Mouse (Mus musculus) megakaryocyte, embryonic 14.5 days (primary cell): ENCODE measurements around the gene Pik3ip1. TPM values are rescaled to one million over a fixed set of nuclear protein-coding genes. Genes with fewer than 3 reads are reported as not detected.
A peak's percentile ranks its signal among the peaks of the same experiment; 100 is the strongest.

Source experiments
- H3K27me3 ChIP-seq: replicated peaks from 2 replicates; pipeline ENCODE3; 2012; ENCODE audit warnings: inconsistent platforms
- H3K36me3 ChIP-seq: replicated peaks from 2 replicates; pipeline ENCODE3; 2012; ENCODE audit warnings: low read length, inconsistent platforms, mixed read lengths
- H3K4me1 ChIP-seq: 2 replicates; pipeline ENCODE4 v1.6.1; 2012; ENCODE audit warnings: inconsistent platforms
- H3K4me3 ChIP-seq: replicated peaks from 2 replicates; pipeline ENCODE3; 2012; ENCODE audit warnings: moderate library complexity, mild to moderate bottlenecking, inconsistent platforms
- H3K9me3 ChIP-seq: 2 replicates; pipeline ENCODE4 v1.6.1; 2012; ENCODE audit warnings: inconsistent platforms
- FLI1 ChIP-seq: IDR thresholded peaks from 2 replicates; pipeline ENCODE4 v1.6.1; 2012; ENCODE audit warnings: low read length, inconsistent platforms, mixed read lengths
- GATA1 ChIP-seq: IDR thresholded peaks from 3 replicates; pipeline ENCODE4 v1.6.1; 2012; ENCODE audit warnings: mixed read lengths, low read length, inconsistent platforms, borderline replicate concordance
- polyA plus RNA-seq: library from polyadenylated mRNA; stranded (reverse); fragments of >175 nt; gene quantifications from 2 replicates; pipeline ENCODE4 v1.2.3, GENCODE M21; 2012; ENCODE audit warnings: low replicate concordance; ENCODE audit not compliant: insufficient read depth

Gene Pik3ip1
- polyA plus RNA-seq, 1 experiment: 33.7 TPM

GRCm38 (mm10) chr11:3348576-3349342 lies 18.6 kb downstream of the Pik3ip1 start:
- H3K9me3 ChIP-seq: no peaks in the 10 kb centered on the region
- H3K27me3 ChIP-seq: no peaks in the 10 kb centered on the region
- TF ChIP-seq FLI1 (no peak), GATA1 (no peak)
- peaks cover 91% of the 10 kb centered on the region for H3K36me3 ChIP-seq
- peak overlapping the region; percentile 67 for H3K4me3 ChIP-seq
- H3K4me1 ChIP-seq: peaks cover 43% of the 10 kb centered on the region

- H3K36me3 ChIP-seq: peaks cover 91% of the 10 kb centered on the region
- peaks cover 43% of the 10 kb centered on the region for H3K4me1 ChIP-seq
- H3K9me3 ChIP-seq: no peaks in the 10 kb centered on the region
- no peaks in the 10 kb centered on the region for H3K27me3 ChIP-seq
- H3K4me3 ChIP-seq: peak overlapping the region; percentile 57
- TF ChIP-seq FLI1 (no peak), GATA1 (no peak)
These were observed 19.1 kb downstream of the Pik3ip1 start for GRCm38 (mm10) chr11:3349343-3349695.

- Histone ChIP-seq H3K27me3 (no peaks in the 10 kb centered on the region), H3K4me1 (peaks cover 39% of the 10 kb centered on the region), H3K4me3 (no peak overlapping the region), H3K9me3 (no peaks in the 10 kb centered on the region), H3K36me3 (peaks cover 87% of the 10 kb centered on the region)
- TF ChIP-seq GATA1: no peak
- TF ChIP-seq FLI1: no peak
These were observed 21.9 kb downstream of the Pik3ip1 start for GRCm38 (mm10) chr11:3352131-3352530.

- Histone ChIP-seq H3K9me3 (no peaks in the 10 kb centered on the region), H3K4me3 (no peak overlapping the region), H3K36me3 (peaks cover 86% of the 10 kb centered on the region), H3K27me3 (no peaks in the 10 kb centered on the region), H3K4me1 (peaks cover 29% of the 10 kb centered on the region)
- TF ChIP-seq FLI1 (no peak), GATA1 (no peak)
These were observed 22.9 kb downstream of the Pik3ip1 start for GRCm38 (mm10) chr11:3352990-3353585.

GRCm38 (mm10) chr11:3362854-3363253 lies 32.7 kb downstream of the Pik3ip1 start:
- Histone ChIP-seq H3K9me3 (peaks cover 7% of the 10 kb centered on the region), H3K4me3 (no peak overlapping the region), H3K36me3 (peaks cover 62% of the 10 kb centered on the region), H3K27me3 (no peaks in the 10 kb centered on the region), H3K4me1 (peaks cover 8% of the 10 kb centered on the region)
- TF ChIP-seq GATA1 (no peak), FLI1 (no peak)

- peaks cover 7% of the 10 kb centered on the region for H3K9me3 ChIP-seq
- H3K36me3 ChIP-seq: peaks cover 50% of the 10 kb centered on the region
- peaks cover 28% of the 10 kb centered on the region for H3K4me1 ChIP-seq
These were observed 36.2 kb downstream of the Pik3ip1 start for GRCm38 (mm10) chr11:3366411-3366810.

GRCm38 (mm10) chr11:3368983-3369382 lies 38.8 kb downstream of the Pik3ip1 start:
- Histone ChIP-seq H3K4me3 (no peak overlapping the region), H3K9me3 (no peaks in the 10 kb centered on the region), H3K27me3 (no peaks in the 10 kb centered on the region), H3K36me3 (peaks cover 45% of the 10 kb centered on the region), H3K4me1 (peaks cover 46% of the 10 kb centered on the region)
- TF ChIP-seq GATA1: no peak
- no peak for TF ChIP-seq FLI1

More at GRCm38 (mm10) chr11:3366411-3366810, 36.2 kb downstream of the Pik3ip1 start:
- Histone ChIP-seq H3K4me3 (no peak overlapping the region), H3K27me3 (no peaks in the 10 kb centered on the region)
- TF ChIP-seq GATA1: no peak
- no peak for TF ChIP-seq FLI1

- no peaks in the 10 kb centered on the region for H3K27me3 ChIP-seq
- H3K4me1 ChIP-seq: peaks cover 51% of the 10 kb centered on the region
- H3K9me3 ChIP-seq: no peaks in the 10 kb centered on the region
- no peak overlapping the region for H3K4me3 ChIP-seq
- TF ChIP-seq FLI1 (no peak), GATA1 (no peak)
- peaks cover 48% of the 10 kb centered on the region for H3K36me3 ChIP-seq
These were observed 39.2 kb downstream of the Pik3ip1 start for GRCm38 (mm10) chr11:3369449-3369848.

GRCm38 (mm10) chr11:3370162-3370561 lies 40.0 kb downstream of the Pik3ip1 start:
- H3K27me3 ChIP-seq: no peaks in the 10 kb centered on the region
- peaks cover 58% of the 10 kb centered on the region for H3K4me1 ChIP-seq
- TF ChIP-seq GATA1: no peak
- no peak for TF ChIP-seq FLI1
- H3K4me3 ChIP-seq: no peak overlapping the region
- peaks cover 48% of the 10 kb centered on the region for H3K36me3 ChIP-seq
- H3K9me3 ChIP-seq: no peaks in the 10 kb centered on the region

GRCm38 (mm10) chr11:3370928-3371598 lies 40.9 kb downstream of the Pik3ip1 start:
- TF ChIP-seq FLI1 (no peak), GATA1 (no peak)
- H3K4me1 ChIP-seq: peaks cover 65% of the 10 kb centered on the region
- H3K4me3 ChIP-seq: peak overlapping the region; percentile 92
- H3K27me3 ChIP-seq: no peaks in the 10 kb centered on the region
- H3K9me3 ChIP-seq: no peaks in the 10 kb centered on the region
- peaks cover 42% of the 10 kb centered on the region for H3K36me3 ChIP-seq
